In genomic region chr5:75084871-75085520, GRCm38 (mm10) we compare ENCODE assay signal across 13 mouse cellular contexts. TPM values are rescaled to one million over a fixed set of nuclear protein-coding genes. Genes with fewer than 3 reads are reported as not detected.
A peak's percentile ranks its signal among the peaks of the same experiment; 100 is the strongest.
DNase-seq lines count a peak whose midpoint lies in the region; ATAC-seq and TF ChIP-seq lines count a peak whose summit lies in the region.
"Had no signal": no experiment of that assay in that cellular context is flagged by ENCODE, and none has a peak within 500 bp of the region (broad histone marks: within the 10 kb centered on the region; RNA-seq: fewer than 3 reads in every experiment).

No protein-coding gene starts in this region.

- peak; percentile 76 for ATAC-seq in forebrain, embryonic 13.5 days
- no peak for ATAC-seq in limb, embryonic 11.5 days (ENCODE audit: insufficient number of reproducible peaks, low FRiP score, low TSS enrichment, low read depth)

- under 1% methylated on average over 25 of the region's 25 CpGs for WGBS in forebrain, embryonic 13.5 days
- WGBS in limb, embryonic 11.5 days = under 1% methylated on average over 25 of the region's 25 CpGs

- H3K9me3 ChIP-seq in E14TG2a.4 (ENCODE audit: low read length) (peaks cover 9% of the 10 kb centered on the region), ES-E14 (ENCODE audit: control insufficient read depth, insufficient read depth, low read depth, low read length) (no peaks in the 10 kb centered on the region)
- H3K9me3 ChIP-seq in forebrain, embryonic 13.5 days (replicated peaks) = no peaks in the 10 kb centered on the region
- no peaks in the 10 kb centered on the region for H3K9me3 ChIP-seq in limb, embryonic 11.5 days (ENCODE audit: control insufficient read depth, low read length)
- H3K9me3 ChIP-seq: G1E had no signal

- H3K27ac ChIP-seq in ES-E14 (ENCODE audit: insufficient read depth, low read depth, low read length, poor library complexity, severe bottlenecking) = no peak overlapping the region
- H3K27ac ChIP-seq in forebrain, embryonic 13.5 days = peak overlapping the region; percentile 70
- H3K27ac ChIP-seq in limb, embryonic 11.5 days (replicated peaks; ENCODE audit: low read depth, low read length) = no peak overlapping the region

- in situ Hi-C loops in ES-E14 (cut with MboI; ENCODE audit: low sequenced_read_pairs in 2 of 2, unreplicated experiment in 2 of 2) = no loop called here

- H3K4me1 ChIP-seq in E14TG2a.4 (replicated peaks; ENCODE audit: low read depth, low read length) = peaks cover 61% of the 10 kb centered on the region
- H3K4me1 ChIP-seq in ES-E14 (ENCODE audit: control insufficient read depth in 2 of 2, insufficient read depth in 2 of 2, low read length in 2 of 2, poor library complexity in 1 of 2) = peaks cover 7 to 14% of the 10 kb centered on the region in 2 experiments
- H3K4me1 ChIP-seq in forebrain, embryonic 13.5 days = peaks cover 51% of the 10 kb centered on the region
- no peaks in the 10 kb centered on the region for H3K4me1 ChIP-seq in limb, embryonic 11.5 days (ENCODE audit: control insufficient read depth, insufficient read depth, low read length)

- no peak overlapping the region for H3K9ac ChIP-seq in ES-E14 (ENCODE audit: insufficient read depth, low read depth, low read length, poor library complexity, severe bottlenecking)
- H3K9ac ChIP-seq in forebrain, embryonic 13.5 days = no peak overlapping the region
- H3K9ac ChIP-seq in limb, embryonic 11.5 days (ENCODE audit: low read length) = no peak overlapping the region
- H3K9ac ChIP-seq: lung, embryonic 14.5 days had no signal

- DNase-seq in ES-E14 (ENCODE audit: low read depth, low spot score) = peak; percentile 85
- peak; percentile 40 for DNase-seq in limb, embryonic 11.5 days (ENCODE audit: low spot score)
- no peak for DNase-seq in left cerebral cortex, adult 9 months (ENCODE audit: low spot score in 2 of 2)
- no peak for DNase-seq in lung, postnatal 36 days
- DNase-seq in retina, postnatal 1 day = no peak
- no peak for DNase-seq in cerebellum, adult 8-10 months
- DNase-seq: adrenal gland, postnatal 10 days; cerebellum, adult 11-12 months; gastrocnemius, postnatal 36 days; lung, embryonic 14.5 days had no signal

- peak overlapping the region; percentile 75 for H3K4me3 ChIP-seq in E14TG2a.4 (replicated peaks; ENCODE audit: low read length)
- H3K4me3 ChIP-seq in ES-E14 (ENCODE audit: insufficient read depth in 1 of 2, low read depth in 1 of 2, low read length in 2 of 2, poor library complexity in 1 of 2, severe bottlenecking in 1 of 2) = peak overlapping the region; percentile 32 to 40; a peak in 3 of 4 replicates
- peak overlapping the region; percentile 21 for H3K4me3 ChIP-seq in forebrain, embryonic 13.5 days
- H3K4me3 ChIP-seq in limb, embryonic 11.5 days (ENCODE audit: low read depth, low read length) = 0 out of 2 replicates have a peak overlapping the region, but pooled peaks have one; percentile 14

- no peak for TF ChIP-seq CTCF in E14TG2a.4 (conservative IDR thresholded peaks at IDR 0.05; ENCODE audit: low read length)

- peak overlapping the region; percentile 59 for H3K4me2 ChIP-seq in forebrain, embryonic 13.5 days
- no peak overlapping the region for H3K4me2 ChIP-seq in limb, embryonic 11.5 days (ENCODE audit: low read depth, severe bottlenecking)
- H3K4me2 ChIP-seq: lung, embryonic 14.5 days had no signal

- H3K36me3 ChIP-seq in E14TG2a.4 (ENCODE audit: insufficient read depth, low read length) = no peaks in the 10 kb centered on the region
- H3K36me3 ChIP-seq in ES-E14 (ENCODE audit: control insufficient read depth, insufficient read depth, low read length, poor library complexity, severe bottlenecking) = no peaks in the 10 kb centered on the region
- H3K36me3 ChIP-seq in forebrain, embryonic 13.5 days (ENCODE audit: poor library complexity, severe bottlenecking) = no peaks in the 10 kb centered on the region
- no peaks in the 10 kb centered on the region for H3K36me3 ChIP-seq in limb, embryonic 11.5 days (ENCODE audit: control insufficient read depth, insufficient read depth, low read length)
- H3K36me3 ChIP-seq: G1E had no signal

- peaks cover 67% of the 10 kb centered on the region for H3K27me3 ChIP-seq in E14TG2a.4 (ENCODE audit: insufficient read depth, low read length)
- H3K27me3 ChIP-seq in forebrain, embryonic 13.5 days = peaks cover 94% of the 10 kb centered on the region
- H3K27me3 ChIP-seq in limb, embryonic 11.5 days (ENCODE audit: control insufficient read depth, insufficient read depth, low read length) = peaks cover 81% of the 10 kb centered on the region

TF ChIP-seq in ES-E14, 5 proteins besides CTCF, POLR2A, EP300 and RAD21:
- TF ChIP-seq HCFC1 (IDR thresholded peaks at IDR 0.05; ENCODE audit: borderline replicate concordance, insufficient read depth, low read length) (no peak), ZC3H11A (IDR thresholded peaks at IDR 0.05; ENCODE audit: borderline replicate concordance, low read depth, low read length) (no peak), MAFK (IDR thresholded peaks at IDR 0.05; ENCODE audit: insufficient read depth, low read depth, low read length) (no peak), ZNF384 (IDR thresholded peaks at IDR 0.05; ENCODE audit: low read depth, low read length) (no peak), CHD2 (IDR thresholded peaks at IDR 0.05; ENCODE audit: low read depth, low read length) (no peak)

RNA-seq across cellular contexts. Expression of gene Gsx2, which starts 9.6 kb away (rescaled TPM):
- total RNA-seq in ES-E14 (2012; rRNA removed) = not detected in 2 replicates
- polyA plus RNA-seq in forebrain, embryonic 13.5 days (2015; fragmentation: Nextera tagmentation; extraction: Ambion mirVana) = 11.7 and 14.0 TPM in 2 replicates
- polyA plus RNA-seq in limb, embryonic 11.5 days (2014; fragmentation: Nextera tagmentation; extraction: Ambion mirVana) = not detected in 2 replicates
- total RNA-seq: adrenal gland, postnatal 10 days; G1E; gastrocnemius, postnatal 36 days had no signal
- polyA plus RNA-seq: G1E; lung, embryonic 14.5 days had no signal

RNA-seq across cellular contexts. Expression of gene Chic2, which starts 40.4 kb away (rescaled TPM):
- total RNA-seq in ES-E14 (2012; rRNA removed) = 23.9 and 38.9 TPM in 2 replicates
- polyA plus RNA-seq in forebrain, embryonic 13.5 days (2015; fragmentation: Nextera tagmentation; extraction: Ambion mirVana) = 30.9 and 37.7 TPM in 2 replicates
- 45.8 and 46.1 TPM in 2 replicates for polyA plus RNA-seq in limb, embryonic 11.5 days (2014; fragmentation: Nextera tagmentation; extraction: Ambion mirVana)

Comparison
In these comparisons a context has a peak if more than half of its experiments do, and no peak if none do; other contexts are left out.
1. H3K4me3 ChIP-seq: peak in every context shown above with its lines; median percentile 75 in E14TG2a.4; 36 in ES-E14; 21 in forebrain, embryonic 13.5 days; 14 in limb, embryonic 11.5 days.
2. DNase-seq: peak in ES-E14 (single experiment) and limb, embryonic 11.5 days (single experiment); none in left cerebral cortex, adult 9 months (0 of 2), lung, postnatal 36 days (single experiment), retina, postnatal 1 day (single experiment) and cerebellum, adult 8-10 months (single experiment).
3. RNA of gene Gsx2, which starts 9.6 kb away (polyA plus RNA-seq): 11.7 to 14.0 TPM in forebrain, embryonic 13.5 days; not detected in limb, embryonic 11.5 days; every median in the first group is over 10 times any median in the second.